ENCODE assay signal across 22 mouse cellular contexts in genomic region chr1:160443506-160443905, GRCm38 (mm10).
A peak's percentile ranks its signal among the peaks of the same experiment; 100 is the strongest.
DNase-seq lines count a peak whose midpoint lies in the region; ATAC-seq and TF ChIP-seq lines count a peak whose summit lies in the region.
"Had no signal": no experiment of that assay in that cellular context is flagged by ENCODE, and none has a peak within 500 bp of the region (broad histone marks: within the 10 kb centered on the region; RNA-seq: fewer than 3 reads in every experiment).

No protein-coding gene starts in this region.

- no peak for TF ChIP-seq CTCF in liver, postnatal 0 days (IDR thresholded peaks at IDR 0.05; ENCODE audit: low read depth)

- H3K9ac ChIP-seq in liver, embryonic 13.5 days: no peak overlapping the region
- no peak overlapping the region for H3K9ac ChIP-seq in liver, postnatal 0 days (replicated peaks)
- H3K9ac ChIP-seq in midbrain, embryonic 14.5 days (replicated peaks; ENCODE audit: low read length): no peak overlapping the region
- H3K9ac ChIP-seq: embryonic facial prominence, embryonic 12.5 days; forebrain, embryonic 13.5 days; forebrain, embryonic 15.5 days; forebrain, postnatal 0 days had no signal

- H3K9me3 ChIP-seq in liver, embryonic 13.5 days (replicated peaks): no peaks in the 10 kb centered on the region
- no peaks in the 10 kb centered on the region for H3K9me3 ChIP-seq in liver, postnatal 0 days (ENCODE audit: low read length)
- H3K9me3 ChIP-seq in midbrain, embryonic 14.5 days (ENCODE audit: control insufficient read depth, low read length): no peaks in the 10 kb centered on the region
- H3K9me3 ChIP-seq: embryonic facial prominence, embryonic 10.5 days; embryonic facial prominence, embryonic 12.5 days; forebrain, embryonic 13.5 days; forebrain, embryonic 15.5 days had no signal

- H3K4me3 ChIP-seq in liver, embryonic 13.5 days (replicated peaks): no peak overlapping the region
- H3K4me3 ChIP-seq in liver, postnatal 0 days (ENCODE audit: low read depth, low read length): no peak overlapping the region
- H3K4me3 ChIP-seq in midbrain, embryonic 14.5 days (replicated peaks; ENCODE audit: low read depth, low read length): no peak overlapping the region
- H3K4me3 ChIP-seq: embryonic facial prominence, embryonic 10.5 days; embryonic facial prominence, embryonic 12.5 days; forebrain, embryonic 13.5 days; forebrain, embryonic 15.5 days had no signal

- ATAC-seq in liver, embryonic 13.5 days (ENCODE audit: low read depth): peak; percentile 34; the same call in 1 of the 2 replicates
- no peak for ATAC-seq in liver, postnatal 0 days
- ATAC-seq in midbrain, embryonic 14.5 days (ENCODE audit: low FRiP score, low TSS enrichment): no peak
- ATAC-seq: activated CD4-positive, CD25-positive, alpha-beta regulatory T cell, adult 4 months; forebrain, embryonic 13.5 days; forebrain, embryonic 15.5 days; forebrain, postnatal 0 days; Patski had no signal

- no peaks in the 10 kb centered on the region for H3K27me3 ChIP-seq in liver, embryonic 13.5 days
- H3K27me3 ChIP-seq in liver, postnatal 0 days (ENCODE audit: insufficient read depth, low read length): no peaks in the 10 kb centered on the region
- no peaks in the 10 kb centered on the region for H3K27me3 ChIP-seq in midbrain, embryonic 14.5 days (ENCODE audit: control insufficient read depth, insufficient read depth, low read length)
- H3K27me3 ChIP-seq: embryonic facial prominence, embryonic 12.5 days; forebrain, embryonic 13.5 days; forebrain, embryonic 15.5 days; Patski had no signal

- no peaks in the 10 kb centered on the region for H3K36me3 ChIP-seq in liver, embryonic 13.5 days
- H3K36me3 ChIP-seq in liver, postnatal 0 days (replicated peaks; ENCODE audit: insufficient read depth, low read length): no peaks in the 10 kb centered on the region
- no peaks in the 10 kb centered on the region for H3K36me3 ChIP-seq in midbrain, embryonic 14.5 days (ENCODE audit: control insufficient read depth, insufficient read depth, low read length)
- H3K36me3 ChIP-seq: embryonic facial prominence, embryonic 10.5 days; embryonic facial prominence, embryonic 12.5 days; forebrain, embryonic 15.5 days had no signal

- TF ChIP-seq EP300 in liver, postnatal 0 days (IDR thresholded peaks at IDR 0.05; ENCODE audit: low read depth): no peak

- peaks cover 4% of the 10 kb centered on the region for H3K4me1 ChIP-seq in liver, embryonic 13.5 days (replicated peaks)
- H3K4me1 ChIP-seq in liver, postnatal 0 days (ENCODE audit: insufficient read depth): no peaks in the 10 kb centered on the region
- no peaks in the 10 kb centered on the region for H3K4me1 ChIP-seq in midbrain, embryonic 14.5 days (ENCODE audit: control insufficient read depth, insufficient read depth, low read length)
- H3K4me1 ChIP-seq: embryonic facial prominence, embryonic 10.5 days; embryonic facial prominence, embryonic 12.5 days had no signal

- WGBS in liver, embryonic 13.5 days (ENCODE audit: insufficient replicate concordance): 67% methylated on average over 1 of the region's 1 CpGs
- 72% methylated on average over 1 of the region's 1 CpGs for WGBS in liver, postnatal 0 days (ENCODE audit: insufficient replicate concordance)
- 70% methylated on average over 1 of the region's 1 CpGs for WGBS in midbrain, embryonic 14.5 days

- no peak for DNase-seq in liver, embryonic 13.5 days
- no peak for DNase-seq in liver, postnatal 0 days
- DNase-seq in A20 (ENCODE audit: low read depth, low spot score): peak; percentile 22
- peak; percentile 3 for DNase-seq in CD4-positive helper T cell, adult 2 months (ENCODE audit: low read depth, low spot score)
- no peak for DNase-seq in midbrain, embryonic 14.5 days
- no peak for DNase-seq in layer of hippocampus, adult 9-11 months
- DNase-seq: adrenal gland, adult 8-10 months; adrenal gland, postnatal 14 days; adrenal gland, postnatal 36 days; B cell, adult 2 months; cerebellum, adult 11-12 months; cerebellum, adult 2 months; cerebellum, adult 9-10 months; cerebellum, postnatal 10 days; cerebellum, postnatal 25 days; forebrain, postnatal 0 days had no signal

- H3K27ac ChIP-seq in liver, embryonic 13.5 days: no peak overlapping the region
- no peak overlapping the region for H3K27ac ChIP-seq in liver, postnatal 0 days (ENCODE audit: low read depth)
- no peak overlapping the region for H3K27ac ChIP-seq in midbrain, embryonic 14.5 days (replicated peaks; ENCODE audit: low read depth, low read length)
- H3K27ac ChIP-seq: embryonic facial prominence, embryonic 10.5 days; embryonic facial prominence, embryonic 12.5 days; forebrain, embryonic 13.5 days; forebrain, embryonic 15.5 days had no signal

- no peak overlapping the region for H3K4me2 ChIP-seq in liver, embryonic 13.5 days
- no peak overlapping the region for H3K4me2 ChIP-seq in liver, postnatal 0 days (ENCODE audit: low read depth, low read length)
- H3K4me2 ChIP-seq in midbrain, embryonic 14.5 days (ENCODE audit: low read length): no peak overlapping the region
- H3K4me2 ChIP-seq: embryonic facial prominence, embryonic 12.5 days; forebrain, embryonic 13.5 days; forebrain, embryonic 15.5 days had no signal

Comparison
In these comparisons a context has a peak if more than half of its experiments do, and no peak if none do; other contexts are left out.
1. DNase-seq: peak in A20 (single experiment) and CD4-positive helper T cell, adult 2 months (single experiment); none in liver, embryonic 13.5 days (single experiment), liver, postnatal 0 days (single experiment), midbrain, embryonic 14.5 days (single experiment) and layer of hippocampus, adult 9-11 months (single experiment).